Mouse (Mus musculus) stomach, postnatal 0 days (tissue): ENCODE data around the gene Eif4g1.

Experiments
- CTCF ChIP-seq: IDR thresholded peaks from 2 replicates; pipeline ENCODE4 v1.5.1; 2016; ENCODE audit warnings: antibody characterized with exemption, low read depth, mild to moderate bottlenecking, moderate library complexity
- EP300 ChIP-seq: optimal IDR thresholded peaks from 2 replicates; pipeline ENCODE3; 2016; ENCODE audit warnings: antibody characterized with exemption

- TF ChIP-seq CTCF, result no peak
- no peak for TF ChIP-seq EP300
Observed at GRCm38 (mm10) chr16:20673706-20674303, 5.7 kb downstream of the Eif4g1 start.
